Mouse (Mus musculus) spleen, adult 2 months (tissue): ENCODE data around the gene Elovl7. TPM values are rescaled to one million over a fixed set of nuclear protein-coding genes. Genes with fewer than 3 reads are reported as not detected.

Experiments used
- DNase-seq, 2 experiments: peaks; one replicate each; pipeline versions ENCODE4 v3.0.0 to v3.0.0-alpha.2; 2012 to 2021; ENCODE audit warnings: low spot score in 2 of 2, low read depth in 1 of 2
- H3K27ac ChIP-seq: fragments of 200-500 bp; 2 replicates; pipeline ENCODE4 v1.5.1; 2012; ENCODE audit warnings: low read length, inconsistent platforms; ENCODE audit not compliant: insufficient read depth
- H3K27me3 ChIP-seq: fragments of 200-500 bp; 2 replicates; pipeline ENCODE4 v1.6.1; 2012; ENCODE audit warnings: mild to moderate bottlenecking, moderate library complexity, low read length, inconsistent platforms; ENCODE audit not compliant: control insufficient read depth, insufficient read depth
- H3K36me3 ChIP-seq: fragments of 200-500 bp; 2 replicates; pipeline ENCODE4 v1.6.1; 2012; ENCODE audit warnings: mild to moderate bottlenecking, low read length, inconsistent platforms; ENCODE audit not compliant: control insufficient read depth, insufficient read depth
- H3K4me1 ChIP-seq: fragments of 200-500 bp; 2 replicates; pipeline ENCODE4 v1.6.1; 2011; ENCODE audit warnings: inconsistent platforms; ENCODE audit not compliant: control insufficient read depth, insufficient read depth, insufficient read length
- H3K4me3 ChIP-seq: fragments of 200-500 bp; 2 replicates; pipeline ENCODE4 v1.5.1; 2011; ENCODE audit warnings: mild to moderate bottlenecking, inconsistent platforms; ENCODE audit not compliant: insufficient read depth, insufficient read length; ENCODE audit errors: extremely low read depth
- CTCF ChIP-seq: fragments of 200-500 bp; IDR thresholded peaks from 2 replicates; pipeline ENCODE4 v1.5.1; 2011; ENCODE audit warnings: mild to moderate bottlenecking, inconsistent platforms; ENCODE audit not compliant: insufficient read depth, insufficient read length, insufficient replicate concordance; ENCODE audit errors: extremely low read depth
- POLR2A ChIP-seq: fragments of 200-500 bp; IDR thresholded peaks from 2 replicates; pipeline ENCODE4 v1.6.1; 2011; ENCODE audit warnings: low read depth, low read length, inconsistent platforms
- WGBS: fragments of 180-500 bp; shearing (Covaris S2); methylation state at CpG from one replicate; pipeline ENCODE4 v1.1.7; 2018; 5-methylcytosine and 5-hydroxymethylcytosine counted together
- polyA plus RNA-seq: library from polyadenylated mRNA; depleted of rRNA; stranded (reverse); fragments of >200 nt; gene quantifications from 2 replicates; pipeline ENCODE4 v1.2.3, GENCODE M21; 2012

The Elovl7 gene
- polyA plus RNA-seq, 1 experiment, result 0.37 TPM

GRCm38 (mm10) chr13:108229634-108230330 lies 15.6 kb downstream of the Elovl7 start:
- H3K27ac ChIP-seq, result no peak overlapping the region
- no peaks in the 10 kb centered on the region for H3K36me3 ChIP-seq
- no peak overlapping the region for H3K4me3 ChIP-seq
- no peak for DNase-seq
- H3K27me3 ChIP-seq, result no peaks in the 10 kb centered on the region
- TF ChIP-seq POLR2A (no peak), CTCF (no peak)
- no peaks in the 10 kb centered on the region for H3K4me1 ChIP-seq
- 89% methylated on average over 6 of the region's 6 CpGs for WGBS

GRCm38 (mm10) chr13:108240012-108240411 lies 25.8 kb downstream of the Elovl7 start:
- no peak overlapping the region for H3K4me3 ChIP-seq
- TF ChIP-seq POLR2A (no peak), CTCF (no peak)
- H3K4me1 ChIP-seq, result no peaks in the 10 kb centered on the region
- no peaks in the 10 kb centered on the region for H3K27me3 ChIP-seq
- no peaks in the 10 kb centered on the region for H3K36me3 ChIP-seq
- H3K27ac ChIP-seq, result no peak overlapping the region
- 37% methylated on average over 4 of the region's 4 CpGs for WGBS
- no peak for DNase-seq

- Histone ChIP-seq H3K4me3 (no peak overlapping the region), H3K4me1 (no peaks in the 10 kb centered on the region), H3K27me3 (no peaks in the 10 kb centered on the region), H3K27ac (no peak overlapping the region), H3K36me3 (no peaks in the 10 kb centered on the region)
- whole genome bisulfite sequencing, result 75% methylated on average over 5 of the region's 5 CpGs
- no peak for DNase-seq
- TF ChIP-seq POLR2A (no peak), CTCF (no peak)
These were observed 27.5 kb downstream of the Elovl7 start for GRCm38 (mm10) chr13:108241715-108242114.

GRCm38 (mm10) chr13:108245086-108245697 lies 31.0 kb downstream of the Elovl7 start:
- H3K27ac ChIP-seq, result no peak overlapping the region
- whole genome bisulfite sequencing, result 87% methylated on average over 11 of the region's 11 CpGs
- H3K4me1 ChIP-seq, result no peaks in the 10 kb centered on the region
- H3K36me3 ChIP-seq, result no peaks in the 10 kb centered on the region
- H3K27me3 ChIP-seq, result no peaks in the 10 kb centered on the region
- H3K4me3 ChIP-seq, result no peak overlapping the region
- no peak for DNase-seq
- no peak for TF ChIP-seq CTCF
- TF ChIP-seq POLR2A, result no peak

GRCm38 (mm10) chr13:108251106-108251505 lies 36.9 kb downstream of the Elovl7 start:
- WGBS, result 95% methylated on average over 5 of the region's 5 CpGs
- Histone ChIP-seq H3K4me1 (no peaks in the 10 kb centered on the region), H3K27me3 (no peaks in the 10 kb centered on the region), H3K4me3 (no peak overlapping the region), H3K27ac (no peak overlapping the region), H3K36me3 (no peaks in the 10 kb centered on the region)
- TF ChIP-seq POLR2A (no peak), CTCF (no peak)
- no peak for DNase-seq

GRCm38 (mm10) chr13:108253977-108254376 lies 39.8 kb downstream of the Elovl7 start:
- Histone ChIP-seq H3K4me1 (no peaks in the 10 kb centered on the region), H3K27ac (no peak overlapping the region), H3K27me3 (no peaks in the 10 kb centered on the region), H3K4me3 (no peak overlapping the region), H3K36me3 (no peaks in the 10 kb centered on the region)
- WGBS, result 91% methylated on average over 5 of the region's 5 CpGs
- TF ChIP-seq CTCF (no peak), POLR2A (no peak)
- no peak for DNase-seq

GRCm38 (mm10) chr13:108263042-108263441 lies 48.8 kb downstream of the Elovl7 start:
- Histone ChIP-seq H3K36me3 (no peaks in the 10 kb centered on the region), H3K4me1 (no peaks in the 10 kb centered on the region), H3K4me3 (no peak overlapping the region), H3K27me3 (no peaks in the 10 kb centered on the region), H3K27ac (no peak overlapping the region)
- WGBS, result 80% methylated on average over 8 of the region's 8 CpGs
- no peak for TF ChIP-seq POLR2A
- DNase-seq, result no peak
